Comparison of ENCODE assay signal across 29 mouse cellular contexts in genomic region chr4:138899361-138899760, GRCm38 (mm10). TPM values are rescaled to one million over a fixed set of nuclear protein-coding genes. Genes with fewer than 3 reads are reported as not detected.
DNase-seq lines count a peak whose midpoint lies in the region; ATAC-seq and TF ChIP-seq lines count a peak whose summit lies in the region.
"Had no signal": no experiment of that assay in that cellular context is flagged by ENCODE, and none has a peak within 500 bp of the region (broad histone marks: within the 10 kb centered on the region; RNA-seq: fewer than 3 reads in every experiment).

No protein-coding gene starts in this region.

- H3K4me3 ChIP-seq in gastrocnemius, adult 2 months, result no peak overlapping the region
- H3K4me3 ChIP-seq in kidney, postnatal 0 days (replicated peaks; ENCODE audit: low read depth, low read length), result no peak overlapping the region
- no peak overlapping the region for H3K4me3 ChIP-seq in cortical plate, adult 2 months (ENCODE audit: insufficient read depth, low read length)
- H3K4me3 ChIP-seq in forebrain, embryonic 14.5 days (ENCODE audit: low read depth, low read length), result no peak overlapping the region
- H3K4me3 ChIP-seq: embryonic facial prominence, embryonic 13.5 days; embryonic facial prominence, embryonic 15.5 days; erythroblast, embryonic 14.5 days; forebrain, embryonic 10.5 days; forebrain, embryonic 12.5 days; forebrain, embryonic 15.5 days had no signal

- no peak for TF ChIP-seq POLR2A in cortical plate, adult 2 months (IDR thresholded peaks at IDR 0.05; ENCODE audit: extremely low read depth, insufficient read depth, low read length)

- no peak for DNase-seq in gastrocnemius, adult 2 months
- DNase-seq in gastrocnemius, postnatal 25 days, result no peak
- DNase-seq in kidney, postnatal 0 days (ENCODE audit: low spot score), result peak; percentile 14
- no peak for DNase-seq in kidney, adult 9 months
- DNase-seq in brain, adult 2 months (ENCODE audit: low read depth, low spot score), result peak; percentile 60
- DNase-seq in forebrain, embryonic 14.5 days (ENCODE audit: low spot score), result no peak
- no peak for DNase-seq in layer of hippocampus, adult 11-12 months (ENCODE audit: low spot score)
- DNase-seq: adrenal gland, adult 2 months; adrenal gland, postnatal 10 days; adrenal gland, postnatal 25 days; cerebellum, adult 11-12 months; cerebellum, adult 2 months; cerebellum, adult 9-10 months; cerebellum, postnatal 10 days; cerebellum, postnatal 25 days; embryo, embryonic 11 days; forebrain, postnatal 0 days had no signal

- H3K27ac ChIP-seq in gastrocnemius, adult 2 months, result peak overlapping the region; percentile 53; the same call in 1 of the 2 replicates
- H3K27ac ChIP-seq in kidney, postnatal 0 days, result no peak overlapping the region
- peak overlapping the region; percentile 14; the same call in 1 of the 2 replicates for H3K27ac ChIP-seq in cortical plate, adult 2 months (ENCODE audit: insufficient read depth, low read length)
- H3K27ac ChIP-seq in forebrain, embryonic 14.5 days (ENCODE audit: low read depth, low read length), result no peak overlapping the region
- H3K27ac ChIP-seq: embryonic facial prominence, embryonic 13.5 days; embryonic facial prominence, embryonic 15.5 days; forebrain, embryonic 10.5 days; forebrain, embryonic 12.5 days; forebrain, embryonic 15.5 days had no signal

- H3K9me3 ChIP-seq in kidney, postnatal 0 days (replicated peaks; ENCODE audit: low read length), result no peaks in the 10 kb centered on the region
- H3K9me3 ChIP-seq in forebrain, embryonic 14.5 days (replicated peaks; ENCODE audit: control insufficient read depth, low read length), result no peaks in the 10 kb centered on the region
- H3K9me3 ChIP-seq: embryonic facial prominence, embryonic 13.5 days; embryonic facial prominence, embryonic 15.5 days; forebrain, embryonic 10.5 days; forebrain, embryonic 12.5 days; forebrain, embryonic 15.5 days had no signal

- no peak for TF ChIP-seq CTCF in gastrocnemius, adult 2 months (IDR thresholded peaks at IDR 0.05)
- no peak for TF ChIP-seq CTCF in kidney, postnatal 0 days (IDR thresholded peaks at IDR 0.05; ENCODE audit: low read depth)
- no peak for TF ChIP-seq CTCF in cortical plate, adult 2 months (IDR thresholded peaks at IDR 0.05; ENCODE audit: extremely low read depth, insufficient read depth, low read length)

- no peaks in the 10 kb centered on the region for H3K27me3 ChIP-seq in kidney, postnatal 0 days (ENCODE audit: insufficient read depth, low read length)
- H3K27me3 ChIP-seq in forebrain, embryonic 14.5 days (replicated peaks; ENCODE audit: control insufficient read depth, insufficient read depth, low read length), result no peaks in the 10 kb centered on the region
- H3K27me3 ChIP-seq: embryonic facial prominence, embryonic 13.5 days; embryonic facial prominence, embryonic 15.5 days; forebrain, embryonic 12.5 days; forebrain, embryonic 15.5 days had no signal

- H3K4me2 ChIP-seq in kidney, postnatal 0 days (ENCODE audit: low read length), result no peak overlapping the region
- H3K4me2 ChIP-seq in forebrain, embryonic 14.5 days (ENCODE audit: low read length), result no peak overlapping the region
- H3K4me2 ChIP-seq: embryonic facial prominence, embryonic 13.5 days; embryonic facial prominence, embryonic 15.5 days; forebrain, embryonic 12.5 days; forebrain, embryonic 15.5 days had no signal

- no peaks in the 10 kb centered on the region for H3K4me1 ChIP-seq in kidney, postnatal 0 days (replicated peaks; ENCODE audit: insufficient read depth, low read length)
- peaks cover 5% of the 10 kb centered on the region; the same call in 1 of the 2 replicates for H3K4me1 ChIP-seq in cortical plate, adult 2 months (ENCODE audit: control insufficient read depth, insufficient read depth, low read length)
- H3K4me1 ChIP-seq in forebrain, embryonic 14.5 days (ENCODE audit: control insufficient read depth, insufficient read depth, low read length), result no peaks in the 10 kb centered on the region
- H3K4me1 ChIP-seq: embryonic facial prominence, embryonic 13.5 days; forebrain, embryonic 10.5 days; forebrain, embryonic 12.5 days; forebrain, embryonic 15.5 days had no signal

- no peak for ATAC-seq in kidney, postnatal 0 days (replicated peaks; ENCODE audit: low FRiP score, low read depth)
- no peak for ATAC-seq in forebrain, embryonic 14.5 days
- ATAC-seq: forebrain, embryonic 15.5 days; forebrain, postnatal 0 days had no signal

- 69% methylated on average over 7 of the region's 7 CpGs for WGBS in kidney, postnatal 0 days
- WGBS in forebrain, embryonic 14.5 days, result 92% methylated on average over 7 of the region's 7 CpGs

- no peak overlapping the region for H3K9ac ChIP-seq in kidney, postnatal 0 days (ENCODE audit: low read depth, low read length)
- H3K9ac ChIP-seq in forebrain, embryonic 14.5 days (ENCODE audit: low read length), result no peak overlapping the region
- H3K9ac ChIP-seq: embryonic facial prominence, embryonic 13.5 days; embryonic facial prominence, embryonic 15.5 days; forebrain, embryonic 12.5 days; forebrain, embryonic 15.5 days; forebrain, postnatal 0 days had no signal

- intact Hi-C loops in gastrocnemius, adult 2 months (cut with DNase I), result no loop called here

- H3K36me3 ChIP-seq in kidney, postnatal 0 days (ENCODE audit: insufficient read depth, low read length), result peaks cover 32% of the 10 kb centered on the region
- H3K36me3 ChIP-seq in forebrain, embryonic 14.5 days (ENCODE audit: control insufficient read depth, insufficient read depth, low read length), result peaks cover 89% of the 10 kb centered on the region

RNA-seq across cellular contexts. Expression of gene Otud3, which starts 14.4 kb away (rescaled TPM):
- total RNA-seq in gastrocnemius, adult 2 months (2021), result 10 to 100 TPM; 15.7 to 17.2 TPM
- 10 to 100 TPM; 11.4 to 13.8 TPM for total RNA-seq in gastrocnemius, postnatal 25 days (2021)
- 3.1 and 3.5 TPM in 2 replicates for polyA plus RNA-seq in kidney, postnatal 0 days (2015; fragmentation: Nextera tagmentation; extraction: Ambion mirVana)
- 14.7 and 15.1 TPM in 2 replicates for polyA plus RNA-seq in cortical plate, adult 2 months (2012; rRNA removed)
- 2.3 and 2.4 TPM in 2 replicates for polyA plus RNA-seq in forebrain, embryonic 14.5 days (2014; fragmentation: Nextera tagmentation; extraction: Ambion mirVana)

RNA-seq across cellular contexts. Expression of gene Pla2g2e, which starts 21.6 kb away (rescaled TPM):
- not detected for total RNA-seq in gastrocnemius, adult 2 months (2021)
- total RNA-seq in gastrocnemius, postnatal 25 days (2021), result under 1 TPM in 1 of 2 experiments, not detected in 1; 0.32 TPM
- polyA plus RNA-seq in kidney, postnatal 0 days (2015; fragmentation: Nextera tagmentation; extraction: Ambion mirVana), result 0.47 TPM in 1 of 2 replicates, not detected in the other
- not detected in 2 replicates for polyA plus RNA-seq in cortical plate, adult 2 months (2012; rRNA removed)
- polyA plus RNA-seq in forebrain, embryonic 14.5 days (2014; fragmentation: Nextera tagmentation; extraction: Ambion mirVana), result not detected in 2 replicates
- total RNA-seq: forebrain, postnatal 0 days; MEL had no signal
- polyA plus RNA-seq: cerebellum, adult 2 months; embryonic facial prominence, embryonic 11.5 days; embryonic facial prominence, embryonic 13.5 days; erythroblast, embryonic 14.5 days; forebrain, embryonic 10.5 days; forebrain, embryonic 12.5 days; forebrain, embryonic 15.5 days; forebrain, postnatal 0 days had no signal

RNA-seq across cellular contexts. Expression of gene Gm13030, which starts 25.6 kb away (rescaled TPM):
- total RNA-seq in gastrocnemius, adult 2 months (2021), result not detected
- total RNA-seq in gastrocnemius, postnatal 25 days (2021), result not detected
- polyA plus RNA-seq in kidney, postnatal 0 days (2015; fragmentation: Nextera tagmentation; extraction: Ambion mirVana), result not detected in 2 replicates
- not detected in 2 replicates for polyA plus RNA-seq in cortical plate, adult 2 months (2012; rRNA removed)
- polyA plus RNA-seq in forebrain, embryonic 14.5 days (2014; fragmentation: Nextera tagmentation; extraction: Ambion mirVana), result not detected in 2 replicates
- total RNA-seq: adrenal gland, adult 2 months; adrenal gland, postnatal 10 days; adrenal gland, postnatal 25 days; adrenal gland, postnatal 4 days; ES-E14; forebrain, postnatal 0 days; MEL had no signal
- polyA plus RNA-seq: adrenal gland, adult 2 months; C2C12; cerebellum, adult 2 months; embryonic facial prominence, embryonic 11.5 days; embryonic facial prominence, embryonic 13.5 days; embryonic facial prominence, embryonic 15.5 days; erythroblast, embryonic 14.5 days; forebrain, embryonic 10.5 days; forebrain, embryonic 12.5 days; forebrain, embryonic 15.5 days; forebrain, postnatal 0 days had no signal

RNA-seq across cellular contexts. Expression of gene Pla2g5, which starts 36.1 kb away (rescaled TPM):
- 1 to 10 TPM in 1 of 2 experiments, under 1 TPM in 1; 0.92 to 2.1 TPM for total RNA-seq in gastrocnemius, adult 2 months (2021)
- under 1 TPM; 0.75 to 0.79 TPM for total RNA-seq in gastrocnemius, postnatal 25 days (2021)
- 0.68 and 1.0 TPM in 2 replicates for polyA plus RNA-seq in kidney, postnatal 0 days (2015; fragmentation: Nextera tagmentation; extraction: Ambion mirVana)
- polyA plus RNA-seq in cortical plate, adult 2 months (2012; rRNA removed), result 2.9 and 4.2 TPM in 2 replicates
- 0.67 and 1.0 TPM in 2 replicates for polyA plus RNA-seq in forebrain, embryonic 14.5 days (2014; fragmentation: Nextera tagmentation; extraction: Ambion mirVana)
- total RNA-seq: MEL had no signal
- polyA plus RNA-seq: erythroblast, embryonic 14.5 days had no signal

Comparison
In these comparisons a context has a peak if more than half of its experiments do, and no peak if none do; other contexts are left out.
1. DNase-seq: peak in kidney, postnatal 0 days (single experiment) and brain, adult 2 months (single experiment); none in gastrocnemius, adult 2 months (single experiment), gastrocnemius, postnatal 25 days (single experiment), kidney, adult 9 months (single experiment), forebrain, embryonic 14.5 days (single experiment) and layer of hippocampus, adult 11-12 months (single experiment).
2. H3K27ac ChIP-seq: peak in gastrocnemius, adult 2 months (single experiment) and cortical plate, adult 2 months (single experiment); none in kidney, postnatal 0 days (single experiment) and forebrain, embryonic 14.5 days (single experiment).